Mouse (Mus musculus) brain, embryonic 14.5 days (tissue): Measurements from ENCODE around the gene Zmynd8.

Source experiments
- CTCF ChIP-seq: fragments of 200-500 bp; IDR thresholded peaks from 2 replicates; pipeline ENCODE4 v1.5.1; 2012; ENCODE audit warnings: inconsistent platforms, mild to moderate bottlenecking, moderate library complexity, borderline replicate concordance; ENCODE audit not compliant: insufficient read depth, insufficient read length; ENCODE audit errors: extremely low read depth
- POLR2A ChIP-seq: fragments of 200-500 bp; IDR thresholded peaks from 2 replicates; pipeline ENCODE4 v1.6.1; 2012; ENCODE audit warnings: mild to moderate bottlenecking, inconsistent platforms, borderline replicate concordance; ENCODE audit not compliant: poor library complexity, insufficient read depth, insufficient read length, severe bottlenecking; ENCODE audit errors: extremely low read depth

DNA sequence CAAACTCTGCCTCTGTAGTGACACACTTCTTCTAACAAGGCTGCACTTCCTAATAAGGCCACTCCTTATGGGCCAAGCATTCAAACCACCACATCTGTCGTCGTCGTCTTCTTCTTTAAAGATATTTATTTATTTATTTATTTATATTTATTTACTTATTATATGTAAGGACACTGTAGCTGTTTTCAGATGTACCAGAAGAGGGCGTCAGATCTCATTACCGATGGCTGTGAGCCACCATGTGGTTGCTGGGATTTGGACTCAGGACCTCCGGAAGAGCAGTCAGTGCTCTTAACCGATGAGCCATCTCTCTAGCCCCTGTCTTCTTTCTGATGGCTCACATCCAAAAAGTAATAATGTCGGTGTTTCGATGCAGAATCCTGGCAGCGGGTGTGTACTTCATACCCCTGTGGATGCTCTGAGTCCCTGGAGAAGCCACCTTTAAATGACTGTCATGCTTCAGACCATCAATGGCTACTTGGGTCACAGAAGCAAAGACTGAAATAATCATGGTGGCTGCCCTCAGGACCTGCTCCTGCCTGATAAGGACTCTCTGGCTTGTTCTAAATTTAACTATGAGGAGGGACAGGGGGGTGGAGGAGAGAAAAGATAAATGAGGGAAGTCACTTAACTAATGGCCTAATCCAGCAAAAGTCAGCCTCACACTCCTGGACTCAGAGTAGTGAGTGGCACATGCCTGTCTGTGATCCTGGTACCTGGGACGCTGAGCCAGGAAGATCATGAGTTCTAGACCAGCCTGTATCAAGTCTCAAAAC is 45.9 kb upstream of the Zmynd8 start:
- no peak for TF ChIP-seq CTCF
- TF ChIP-seq POLR2A, result no peak
